Mouse (Mus musculus): ENCODE data around the gene Grk2.

The Grk2 gene

GRCm38 (mm10) chr19:4306190-4306577 is at the start of gene Grk2:
Gene Grk2, minus strand, starts transcription at chr19:4306222.
- DNase-seq (ENCODE audit: low spot score in 2 of 2): peak; percentile 76 to 83

- no peak for DNase-seq (ENCODE audit: low spot score in 2 of 2)
These were observed 43.4 kb upstream of the Grk2 start for GRCm38 (mm10) chr19:4349455-4349854.

DNA sequence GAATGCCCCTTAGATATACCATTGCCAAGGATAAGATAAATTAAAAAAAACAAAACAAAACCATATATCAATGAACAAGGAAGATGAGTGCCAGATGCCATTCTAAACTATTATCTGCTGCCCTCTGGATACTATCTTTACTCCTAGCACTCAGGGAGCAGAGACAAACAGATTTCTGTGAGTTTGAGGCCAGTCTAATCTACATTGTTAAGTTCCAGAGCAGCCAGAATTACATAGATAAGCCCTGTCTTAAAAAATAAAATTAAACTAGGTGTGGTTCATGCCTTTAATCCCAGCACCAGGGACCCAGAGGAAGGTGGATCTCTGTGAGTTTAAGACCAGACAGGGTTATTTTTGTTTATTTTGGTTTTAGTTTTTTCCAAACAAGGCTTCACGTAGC is 40.5 kb upstream of the Grk2 start:
- DNase-seq (ENCODE audit: low spot score in 2 of 2): no peak

DNA sequence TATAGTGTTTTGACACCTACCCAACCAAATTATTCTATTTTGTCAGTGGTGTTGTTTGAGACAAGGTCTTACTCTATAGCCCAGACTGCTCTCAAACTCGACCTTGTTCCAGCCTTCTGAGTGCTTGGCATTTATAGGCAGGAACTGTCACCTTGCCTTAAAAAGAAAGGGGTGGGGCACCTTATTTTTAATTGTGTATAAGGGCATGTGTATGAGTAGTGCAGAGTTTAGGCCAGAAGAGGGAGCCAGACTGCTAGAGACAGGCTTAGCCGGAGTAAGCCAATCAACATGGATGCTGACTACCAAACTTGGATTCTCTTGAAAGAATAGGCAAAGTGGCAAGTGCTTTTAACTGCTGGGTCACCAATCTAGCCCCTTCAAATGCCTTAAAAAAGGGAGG is 32.1 kb upstream of the Grk2 start:
- peak in 1 of 2 experiments; percentile 49 for DNase-seq (ENCODE audit: low spot score in 2 of 2)

DNA sequence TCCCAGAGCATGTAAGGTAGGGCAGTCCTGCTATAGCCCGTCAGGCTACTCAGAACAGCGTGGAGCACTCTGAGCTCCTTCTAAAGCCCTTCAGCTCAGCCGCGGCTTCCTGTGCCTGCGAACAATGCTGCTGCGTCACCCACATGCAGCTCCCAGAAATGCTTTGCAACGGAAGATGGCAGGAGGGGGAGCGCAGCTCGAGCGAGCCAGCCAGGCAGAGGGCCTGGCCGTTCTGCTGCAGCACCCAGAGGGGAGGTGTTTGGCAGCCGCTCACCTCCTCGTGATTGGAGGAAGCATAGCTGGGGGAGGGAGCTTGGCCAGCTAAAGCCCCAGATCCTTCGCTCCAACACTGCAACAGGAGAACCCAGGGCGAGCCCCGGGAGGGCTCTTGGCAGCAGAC is 27.8 kb upstream of the Grk2 start:
- peak; percentile 95 to 96 for DNase-seq (ENCODE audit: low spot score in 2 of 2)

DNA sequence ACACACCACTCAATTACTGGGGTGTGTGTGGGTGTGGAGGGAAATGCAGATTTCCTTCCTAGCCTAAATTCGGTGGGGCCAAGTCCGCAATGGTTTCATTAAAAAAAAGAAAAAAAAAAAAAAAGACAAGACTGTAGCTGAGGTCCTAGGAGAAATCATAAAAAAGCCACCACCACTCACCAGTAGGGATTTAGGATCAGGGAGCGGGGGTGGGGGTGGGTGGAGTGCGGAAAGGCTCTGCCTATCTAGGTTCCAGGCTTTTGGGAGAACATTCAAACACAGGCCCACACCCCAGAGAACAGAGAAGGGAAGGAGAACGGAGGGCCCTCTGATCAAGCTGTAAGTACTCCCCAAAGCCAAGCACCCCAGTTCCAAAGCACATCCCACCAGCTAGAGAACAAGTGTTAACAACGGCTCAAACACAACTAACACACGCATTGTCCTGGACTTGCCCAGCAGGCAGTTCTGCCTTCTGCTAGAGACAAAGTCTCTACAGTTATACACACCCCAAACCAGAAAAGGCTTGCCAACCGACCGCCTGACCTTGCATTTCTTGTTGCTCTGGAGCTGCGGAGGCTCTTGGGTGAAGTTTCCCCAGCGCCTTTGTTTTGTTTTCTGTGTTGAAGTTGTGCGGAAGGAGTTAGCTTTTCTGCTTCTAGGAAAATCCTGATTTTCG is 27.2 kb upstream of the Grk2 start:
- peak in 1 of 2 experiments; percentile 32 for DNase-seq (ENCODE audit: low spot score in 2 of 2)

DNA sequence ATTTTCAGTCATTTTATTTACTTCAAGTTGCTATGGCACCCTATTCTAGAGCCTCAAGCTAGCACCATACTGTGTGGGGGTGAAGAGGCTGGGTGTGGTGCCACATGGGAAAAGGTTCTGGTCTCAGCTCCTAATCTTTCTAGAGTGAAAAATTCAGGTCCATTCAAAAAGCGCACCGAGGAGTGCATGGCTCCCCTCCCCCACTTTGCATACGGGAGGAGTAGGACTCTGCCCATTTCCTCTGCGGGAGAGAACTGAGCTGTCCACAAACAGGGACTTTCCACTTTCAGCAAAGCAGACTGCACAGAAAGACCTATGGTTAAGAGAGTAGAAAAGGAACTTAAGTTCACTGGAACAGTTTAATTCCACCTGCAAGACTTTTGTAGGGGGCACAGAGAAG is 26.6 kb upstream of the Grk2 start:
- peak; percentile 60 to 68 for DNase-seq (ENCODE audit: low spot score in 2 of 2)

- DNase-seq (ENCODE audit: low spot score in 2 of 2): no peak
These were observed 25.3 kb upstream of the Grk2 start for GRCm38 (mm10) chr19:4331273-4331672.

DNA sequence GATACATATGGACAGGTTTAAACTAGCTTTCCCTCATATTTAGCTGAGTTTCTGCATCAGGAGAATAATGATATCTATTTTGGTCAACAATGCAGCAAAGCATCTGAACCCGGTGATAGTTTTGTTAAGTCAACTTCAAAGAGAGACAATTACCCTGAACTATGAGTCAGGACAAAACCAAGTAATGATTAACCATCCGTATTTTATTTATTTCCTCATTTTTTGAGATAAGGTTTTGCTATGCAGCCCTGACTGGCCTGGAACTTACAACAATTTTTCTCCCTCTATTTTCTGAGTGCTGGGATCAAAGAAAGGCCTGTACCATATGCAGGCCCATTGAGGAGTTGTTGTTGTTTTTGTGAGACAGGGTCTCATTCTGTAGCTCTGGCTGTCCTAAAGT is 24.6 kb upstream of the Grk2 start:
- DNase-seq (ENCODE audit: low spot score in 2 of 2): no peak

DNA sequence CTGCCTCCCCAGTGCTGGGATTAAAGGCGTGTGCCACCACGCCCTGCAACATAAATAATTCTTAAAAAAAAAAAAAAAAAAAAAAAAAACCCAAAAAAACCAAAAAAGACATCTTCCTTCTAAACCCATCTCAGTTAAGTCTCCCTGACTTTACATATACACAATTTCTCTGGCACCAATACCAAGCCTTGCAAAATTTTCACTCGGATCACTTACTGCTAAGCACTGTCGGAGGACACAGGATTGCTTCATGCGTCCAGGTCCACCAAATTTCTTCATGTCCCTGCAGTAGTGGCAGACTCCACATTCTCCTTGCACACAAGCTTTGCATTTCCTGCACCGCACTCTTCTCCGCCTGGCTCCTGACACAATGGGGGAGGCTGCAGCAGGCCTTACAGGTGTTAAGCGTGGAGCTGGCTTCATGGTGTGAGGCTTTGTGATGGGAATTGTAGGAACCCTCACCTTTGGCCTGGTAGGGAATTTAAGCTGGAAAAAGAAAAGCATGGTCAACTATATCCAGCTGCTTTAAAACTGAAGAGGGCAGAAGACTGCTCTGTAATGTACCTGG is 22.8 kb upstream of the Grk2 start:
- no peak for DNase-seq (ENCODE audit: low spot score in 2 of 2)

DNA sequence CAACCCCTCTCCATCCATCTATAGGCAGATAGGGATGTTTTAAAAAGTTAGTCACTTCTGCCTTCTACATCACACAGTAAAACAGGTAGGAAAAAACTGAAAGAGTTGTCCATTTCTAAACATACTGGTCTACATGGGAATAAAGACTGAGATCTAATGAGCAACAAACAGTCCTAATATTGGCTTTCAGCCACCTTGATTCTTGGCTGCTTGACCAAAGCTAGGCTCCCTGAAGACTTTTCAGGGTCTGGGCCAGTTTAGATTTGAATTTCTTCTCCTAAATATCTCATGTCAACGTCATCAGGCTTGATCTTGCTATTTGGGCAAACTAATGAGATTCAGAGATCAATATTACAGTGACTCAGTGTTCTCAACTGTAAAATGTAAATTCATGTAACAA is 20.9 kb upstream of the Grk2 start:
- DNase-seq (ENCODE audit: low spot score in 2 of 2): no peak

DNA sequence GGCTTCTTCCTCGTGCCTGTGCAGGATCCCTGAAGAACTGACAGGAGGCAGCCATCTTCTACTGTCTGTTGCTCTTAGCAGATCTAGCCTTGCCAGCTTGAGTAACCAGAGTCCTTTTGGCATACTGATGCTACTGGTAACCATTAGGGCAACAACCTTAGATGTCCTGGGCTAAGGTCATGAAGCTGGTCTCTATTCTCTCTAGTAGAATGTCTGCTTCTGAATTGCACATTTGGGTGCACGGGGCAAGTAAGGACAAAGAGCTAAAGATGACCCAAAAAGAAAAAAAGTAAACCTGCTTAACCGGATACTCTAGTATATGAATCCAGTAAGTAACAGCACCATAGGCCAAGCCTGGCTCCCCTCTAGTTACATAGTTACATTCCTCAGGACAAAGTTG is 20.1 kb upstream of the Grk2 start:
- no peak for DNase-seq (ENCODE audit: low spot score in 2 of 2)

DNA sequence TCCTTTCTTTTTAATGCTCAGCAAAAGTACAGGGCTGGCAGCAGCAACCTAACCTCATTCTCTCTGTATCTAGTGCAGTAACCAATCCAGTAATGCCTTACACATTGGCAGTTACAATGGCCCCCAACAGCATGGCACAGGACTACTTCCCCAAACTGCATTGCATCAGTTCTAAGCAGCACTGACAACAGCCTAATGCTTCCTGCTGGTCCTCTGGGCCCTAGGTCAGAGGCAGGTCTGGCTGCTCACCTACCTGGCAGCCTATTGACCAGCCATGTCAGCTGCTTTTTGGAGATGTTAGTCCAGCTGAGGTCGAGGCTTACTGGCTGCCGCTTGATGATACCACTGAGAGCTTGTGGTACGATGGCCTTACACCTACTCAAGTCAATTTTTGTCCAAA is 16.1 kb upstream of the Grk2 start:
- no peak for DNase-seq (ENCODE audit: low spot score in 2 of 2)

DNA sequence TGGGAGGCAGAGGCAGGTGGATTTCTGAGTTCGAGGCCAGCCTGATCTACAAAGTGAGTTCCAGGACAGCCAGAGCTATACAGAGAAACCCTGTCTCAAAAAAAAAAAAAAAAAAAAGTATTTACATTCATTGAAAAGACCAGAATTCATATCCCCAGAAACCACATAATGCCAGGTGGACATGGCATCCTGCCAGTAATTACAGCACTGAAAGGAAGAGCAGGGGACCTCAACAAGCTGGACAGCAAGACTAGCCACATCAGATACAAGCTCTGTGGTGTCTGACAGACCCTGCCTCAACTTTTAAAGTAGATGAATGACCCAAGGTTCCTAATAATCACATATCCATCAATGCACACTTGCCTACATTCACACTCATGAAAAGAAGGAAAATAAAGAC is 15.6 kb upstream of the Grk2 start:
- no peak for DNase-seq (ENCODE audit: low spot score in 2 of 2)

DNA sequence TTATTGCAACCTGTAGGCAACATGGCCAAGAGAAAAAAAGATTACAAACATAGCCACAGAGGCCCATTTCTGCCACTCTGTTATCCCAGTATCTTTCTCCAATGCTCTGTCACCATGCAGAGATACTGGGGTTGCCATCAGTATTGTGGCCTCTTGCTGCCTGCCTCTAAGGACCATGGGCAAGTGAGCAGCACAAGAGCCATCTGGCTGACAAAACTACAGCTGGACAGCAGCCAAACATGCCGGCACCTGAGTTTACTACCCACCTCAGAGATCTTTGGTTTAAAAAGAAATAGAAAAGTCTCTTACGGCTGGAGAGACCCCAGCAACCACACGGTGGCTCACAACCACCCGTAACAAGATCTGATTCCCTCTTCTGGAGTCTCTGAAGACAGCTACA is 13.2 kb upstream of the Grk2 start:
- no peak for DNase-seq (ENCODE audit: low spot score in 2 of 2)

DNA sequence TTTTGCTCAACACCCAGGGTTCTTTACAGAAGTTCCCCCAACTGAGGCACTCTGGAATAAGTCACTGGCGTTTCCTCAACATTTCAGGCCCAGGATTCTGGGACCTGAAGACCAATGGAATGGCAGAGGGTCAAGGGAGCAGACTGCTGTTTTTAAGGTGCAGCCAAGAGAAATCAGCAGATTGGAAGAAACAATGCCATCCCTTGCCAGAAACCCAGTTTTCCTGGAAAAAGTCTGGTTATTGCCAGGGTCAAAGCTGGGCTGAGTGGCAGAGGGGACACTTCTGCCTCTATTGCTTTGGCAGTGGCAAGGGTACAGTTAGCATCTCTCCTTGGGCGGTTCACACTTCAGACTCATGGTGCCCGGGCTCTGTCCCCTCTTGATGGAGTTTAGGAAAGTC is 11.2 kb upstream of the Grk2 start:
- DNase-seq (ENCODE audit: low spot score in 2 of 2): no peak

DNA sequence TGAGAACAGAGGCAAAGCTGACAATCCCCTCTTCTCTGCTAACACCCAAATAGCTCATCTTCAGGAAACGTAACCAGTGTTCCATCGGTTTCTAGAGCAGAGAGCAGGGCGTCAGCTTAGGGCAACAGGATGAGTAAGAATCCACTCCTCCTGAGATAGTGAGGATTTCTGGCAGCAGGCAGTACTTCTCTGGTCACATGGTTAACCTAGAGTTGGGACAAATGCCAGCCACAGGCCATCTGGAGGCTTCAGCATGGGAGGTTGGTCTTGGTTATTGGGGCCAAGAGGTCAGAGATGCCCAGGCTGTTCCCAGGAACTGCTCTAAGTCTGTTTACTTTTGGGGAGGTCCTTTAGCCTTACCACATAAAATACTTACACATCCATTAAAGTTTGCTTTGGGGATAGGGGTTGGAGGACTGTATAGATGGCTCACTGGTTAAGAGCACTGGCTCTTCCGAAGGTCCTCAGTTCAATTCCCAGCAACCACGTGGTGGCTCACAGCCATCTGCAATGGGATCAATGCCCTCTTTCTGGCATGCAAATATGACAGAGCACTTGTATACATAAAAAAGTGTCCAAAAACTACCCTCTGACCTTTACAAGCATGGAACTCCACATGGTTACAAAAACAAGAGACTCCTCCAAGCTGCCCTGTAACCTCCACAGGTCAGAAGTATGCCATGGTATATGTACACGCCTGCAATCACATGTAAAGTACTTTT is 9.4 kb upstream of the Grk2 start:
- no peak for DNase-seq (ENCODE audit: low spot score in 2 of 2)

- DNase-seq (ENCODE audit: low spot score in 2 of 2): peak in 1 of 2 experiments; percentile 68
These were observed 3.8 kb upstream of the Grk2 start for GRCm38 (mm10) chr19:4309776-4310185.

DNA sequence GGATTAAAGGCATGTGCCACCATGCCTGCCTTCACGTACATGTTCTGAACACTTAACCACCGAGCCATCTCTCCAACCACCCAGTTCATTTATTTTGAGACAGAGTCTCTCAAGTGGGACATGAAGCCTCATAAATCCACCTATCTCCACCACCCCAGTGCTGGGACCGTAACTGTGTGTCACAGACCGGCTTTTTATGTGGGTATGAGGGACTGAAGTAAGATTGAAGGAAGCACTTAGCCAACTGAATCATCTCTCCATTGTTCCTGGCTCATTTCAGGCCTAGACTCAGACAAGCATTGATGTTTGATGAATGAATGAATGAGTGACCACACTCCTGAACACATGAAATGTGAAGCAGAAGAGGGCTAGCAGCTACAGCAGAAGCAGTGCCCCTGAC is 3.3 kb upstream of the Grk2 start:
- no peak for DNase-seq (ENCODE audit: low spot score in 2 of 2)

GRCm38 (mm10) chr19:4305491-4306189 is 382 bp downstream of the Grk2 start:
- peak in 1 of 2 experiments; percentile 47 for DNase-seq (ENCODE audit: low spot score in 2 of 2)

- DNase-seq (ENCODE audit: low spot score in 2 of 2): no peak
These were observed 1.1 kb downstream of the Grk2 start for GRCm38 (mm10) chr19:4304871-4305321.

- DNase-seq (ENCODE audit: low spot score in 2 of 2): no peak
These were observed 1.7 kb downstream of the Grk2 start for GRCm38 (mm10) chr19:4304251-4304821.

Data from right cerebral cortex, postnatal 10 days (tissue).